Mouse (Mus musculus) midbrain, embryonic 14.5 days (tissue): ENCODE results near the gene Avpr2. TPM values are rescaled to one million over a fixed set of nuclear protein-coding genes. Genes with fewer than 3 reads are reported as not detected.

Experiments used
- ATAC-seq: fragments of 200-750 bp; cut with Nextera tagmentation; 2 replicates; pipeline ENCODE4 v1.8.0; 2017; ENCODE audit warnings: moderate number of reproducible peaks, moderate library complexity; ENCODE audit not compliant: low FRiP score, low TSS enrichment
- DNase-seq: peaks from one replicate; pipeline ENCODE4 v3.0.0-alpha.2; 2015
- H3K27ac ChIP-seq: fragments of 300-500 bp; sonication (generic); replicated peaks from 2 replicates; pipeline ENCODE4 v1.5.1; 2014; ENCODE audit warnings: mild to moderate bottlenecking, low read depth, low read length, moderate library complexity
- H3K27me3 ChIP-seq: fragments of 300-500 bp; sonication (generic); 2 replicates; pipeline ENCODE4 v1.6.1; 2014; ENCODE audit warnings: low read length, control low read depth, mixed read lengths; ENCODE audit not compliant: control insufficient read depth, insufficient read depth
- H3K36me3 ChIP-seq: fragments of 300-500 bp; sonication (generic); 2 replicates; pipeline ENCODE4 v1.6.1; 2014; ENCODE audit warnings: low read length, control low read depth; ENCODE audit not compliant: control insufficient read depth, insufficient read depth
- H3K4me1 ChIP-seq: fragments of 300-500 bp; sonication (generic); 2 replicates; pipeline ENCODE4 v1.6.1; 2014; ENCODE audit warnings: mild to moderate bottlenecking, antibody characterized with exemption, low read length, control low read depth; ENCODE audit not compliant: control insufficient read depth, insufficient read depth
- H3K4me2 ChIP-seq: fragments of 300-500 bp; sonication (generic); 2 replicates; pipeline ENCODE4 v1.6.1; 2014; ENCODE audit warnings: mild to moderate bottlenecking, low read length, moderate library complexity
- H3K4me3 ChIP-seq: fragments of 300-500 bp; sonication (generic); replicated peaks from 2 replicates; pipeline ENCODE4 v1.5.1; 2014; ENCODE audit warnings: low read depth, low read length
- H3K9ac ChIP-seq: fragments of 300-500 bp; sonication (generic); replicated peaks from 2 replicates; pipeline ENCODE4 v1.6.1; 2014; ENCODE audit warnings: mild to moderate bottlenecking, low read length, moderate library complexity
- H3K9me3 ChIP-seq: fragments of 300-500 bp; sonication (generic); 2 replicates; pipeline ENCODE4 v1.6.1; 2016; ENCODE audit warnings: low read length, control low read depth, mixed read lengths; ENCODE audit not compliant: control insufficient read depth
- WGBS: fragments of 180-500 bp; shearing (Covaris S2); extraction: QIAGEN DNeasy Blood & Tissue Kit; methylation state at CpG from one replicate; pipeline ENCODE4 v1.1.7; 2014; 5-methylcytosine and 5-hydroxymethylcytosine counted together
- polyA plus RNA-seq: library from polyadenylated mRNA; unstranded; fragments of >200 nt; fragmentation: Nextera tagmentation; extraction: Ambion mirVana; gene quantifications from 2 replicates; pipeline ENCODE4 v1.2.1, GENCODE M21; 2014

Gene Avpr2
- polyA plus RNA-seq, result not detected in 2 replicates

- DNase-seq, result no peak
- Histone ChIP-seq H3K4me1 (no peaks in the 10 kb centered on the region), H3K36me3 (no peaks in the 10 kb centered on the region), H3K27ac (no peak within 1 kb of the TSS), H3K9ac (no peak within 1 kb of the TSS), H3K27me3 (no peaks in the 10 kb centered on the region), H3K4me3 (no peak within 1 kb of the TSS), H3K9me3 (no peaks in the 10 kb centered on the region), H3K4me2 (no peak within 1 kb of the TSS)
- WGBS, result 86% methylated on average over 6 of the region's 6 CpGs
- no peak for ATAC-seq
Observed at GRCm38 (mm10) chrX:73891551-73892152, at the start of gene Avpr2. Gene Avpr2, plus strand, starts transcription at chrX:73892102.

GRCm38 (mm10) chrX:73854326-73855086 lies 37.4 kb upstream of the Avpr2 start:
- Histone ChIP-seq H3K36me3 (peaks cover 31% of the 10 kb centered on the region), H3K9ac (no peak overlapping the region), H3K27ac (no peak overlapping the region), H3K4me2 (no peak overlapping the region), H3K9me3 (no peaks in the 10 kb centered on the region), H3K27me3 (no peaks in the 10 kb centered on the region), H3K4me3 (no peak overlapping the region), H3K4me1 (no peaks in the 10 kb centered on the region)
- DNase-seq, result no peak
- 88% methylated on average over 9 of the region's 9 CpGs for WGBS
- no peak for ATAC-seq

GRCm38 (mm10) chrX:73855087-73855408 lies 36.9 kb upstream of the Avpr2 start:
- H3K27ac ChIP-seq, result no peak overlapping the region
- WGBS, result 74% methylated on average over 3 of the region's 3 CpGs
- no peaks in the 10 kb centered on the region for H3K27me3 ChIP-seq
- H3K4me1 ChIP-seq, result no peaks in the 10 kb centered on the region
- H3K9ac ChIP-seq, result no peak overlapping the region
- ATAC-seq, result no peak
- H3K4me3 ChIP-seq, result no peak overlapping the region
- peaks cover 36% of the 10 kb centered on the region for H3K36me3 ChIP-seq
- H3K4me2 ChIP-seq, result no peak overlapping the region
- no peaks in the 10 kb centered on the region for H3K9me3 ChIP-seq
- no peak for DNase-seq

GRCm38 (mm10) chrX:73864692-73865091 lies 27.2 kb upstream of the Avpr2 start:
- H3K9me3 ChIP-seq, result no peaks in the 10 kb centered on the region
- H3K36me3 ChIP-seq, result peaks cover 30% of the 10 kb centered on the region
- no peak overlapping the region for H3K4me3 ChIP-seq
- H3K9ac ChIP-seq, result no peak overlapping the region
- peak overlapping the region; percentile 70 for H3K27ac ChIP-seq
- H3K4me1 ChIP-seq, result peaks cover 27% of the 10 kb centered on the region; the same call in 1 of the 2 replicates
- no peak overlapping the region for H3K4me2 ChIP-seq
- ATAC-seq, result peak; percentile 68; the same call in 1 of the 2 replicates
- no peaks in the 10 kb centered on the region for H3K27me3 ChIP-seq
- 39% methylated on average over 3 of the region's 3 CpGs for WGBS
- peak; percentile 86 for DNase-seq

- WGBS, result 28% methylated on average over 3 of the region's 3 CpGs
- DNase-seq, result peak; percentile 56
- Histone ChIP-seq H3K4me3 (no peak overlapping the region), H3K9ac (no peak overlapping the region), H3K36me3 (0 out of 2 replicates have a peak, but pooled peaks cover 17% of the 10 kb centered on the region), H3K27me3 (no peaks in the 10 kb centered on the region), H3K9me3 (no peaks in the 10 kb centered on the region), H3K4me2 (peak overlapping the region; percentile 12; the same call in 1 of the 2 replicates), H3K4me1 (peaks cover 27% of the 10 kb centered on the region; the same call in 1 of the 2 replicates), H3K27ac (peak overlapping the region; percentile 74)
- 0 out of 2 replicates have a peak, but pooled peaks have one; percentile 37 for ATAC-seq
Observed at GRCm38 (mm10) chrX:73867256-73867655, 24.6 kb upstream of the Avpr2 start.

GRCm38 (mm10) chrX:73867852-73868251 lies 24.1 kb upstream of the Avpr2 start:
- Histone ChIP-seq H3K4me2 (no peak overlapping the region), H3K27me3 (no peaks in the 10 kb centered on the region), H3K9me3 (no peaks in the 10 kb centered on the region), H3K9ac (no peak overlapping the region), H3K4me3 (no peak overlapping the region), H3K36me3 (0 out of 2 replicates have a peak, but pooled peaks cover 12% of the 10 kb centered on the region), H3K27ac (peak overlapping the region; percentile 74), H3K4me1 (peaks cover 29% of the 10 kb centered on the region; the same call in 1 of the 2 replicates)
- ATAC-seq (no peak), DNase-seq (no peak)
- 74% methylated on average over 1 of the region's 1 CpGs for whole genome bisulfite sequencing

- Histone ChIP-seq H3K9ac (no peak overlapping the region), H3K4me2 (no peak overlapping the region), H3K4me3 (no peak overlapping the region), H3K27ac (no peak overlapping the region), H3K27me3 (no peaks in the 10 kb centered on the region), H3K9me3 (no peaks in the 10 kb centered on the region), H3K4me1 (peaks cover 27% of the 10 kb centered on the region; the same call in 1 of the 2 replicates), H3K36me3 (0 out of 2 replicates have a peak, but pooled peaks cover 5% of the 10 kb centered on the region)
- WGBS, result 9% methylated on average over 5 of the region's 5 CpGs
- no peak for ATAC-seq
- no peak for DNase-seq
Observed at GRCm38 (mm10) chrX:73869334-73869733, 22.6 kb upstream of the Avpr2 start.

- peaks cover 17% of the 10 kb centered on the region; the same call in 1 of the 2 replicates for H3K4me1 ChIP-seq
- ATAC-seq (no peak), DNase-seq (no peak)
- no peak overlapping the region for H3K9ac ChIP-seq
- no peak overlapping the region for H3K4me3 ChIP-seq
- no peaks in the 10 kb centered on the region for H3K27me3 ChIP-seq
- no peak overlapping the region for H3K27ac ChIP-seq
- H3K36me3 ChIP-seq, result no peaks in the 10 kb centered on the region
- no peaks in the 10 kb centered on the region for H3K9me3 ChIP-seq
- H3K4me2 ChIP-seq, result no peak overlapping the region
Observed at GRCm38 (mm10) chrX:73871474-73871873, 20.4 kb upstream of the Avpr2 start.
